Mouse (Mus musculus): Measurements from ENCODE around the gene Trap1. TPM values are rescaled to one million over a fixed set of nuclear protein-coding genes. Genes with fewer than 3 reads are reported as not detected.

The Trap1 gene
- polyA plus RNA-seq, 1 experiment from 2014 or later = 54.4 TPM

DNA sequence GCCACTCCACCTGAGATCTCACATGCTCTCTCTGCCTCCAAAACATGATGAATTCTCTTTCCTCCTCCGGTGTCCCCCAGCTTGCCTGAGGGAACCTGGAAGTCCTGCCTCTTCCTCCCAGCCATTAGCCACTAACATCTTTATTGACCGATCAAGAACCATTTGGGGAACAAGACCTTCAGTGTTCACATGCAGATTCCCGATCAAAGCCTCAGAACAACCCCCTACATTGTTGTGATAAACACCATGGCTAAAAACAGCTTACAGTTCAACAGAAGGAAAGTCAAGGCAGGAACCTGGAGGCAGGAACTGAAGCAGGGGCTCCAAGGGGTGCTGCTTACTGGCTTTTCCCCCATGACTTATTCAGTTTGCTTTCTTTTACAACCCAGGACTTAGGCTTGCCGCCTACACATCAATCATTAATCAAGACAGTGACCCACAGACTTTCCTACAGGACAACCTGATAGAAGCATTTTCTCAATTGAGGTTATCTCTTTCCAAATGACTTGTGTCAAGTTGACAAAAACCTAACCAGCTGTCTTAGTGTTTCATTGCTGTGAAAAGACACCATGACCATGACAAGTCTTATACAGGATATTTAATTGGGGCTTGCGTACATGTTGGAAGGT, 63.5 kb downstream of the Trap1 start:
- H3K4me2 ChIP-seq (ENCODE audit: low read length) = no peak overlapping the region
- no peak overlapping the region for H3K9ac ChIP-seq (ENCODE audit: low read depth, low read length)
- H3K4me3 ChIP-seq (ENCODE audit: low read length) = no peak overlapping the region
- H3K27ac ChIP-seq (ENCODE audit: low read depth, low read length) = no peak overlapping the region
- H3K27me3 ChIP-seq (replicated peaks; ENCODE audit: control insufficient read depth, insufficient read depth, low read length) = no peaks in the 10 kb centered on the region
- peaks cover 6% of the 10 kb centered on the region; the same call in 1 of the 2 replicates for H3K9me3 ChIP-seq (ENCODE audit: control insufficient read depth, low read length)
- no peak for ATAC-seq
- H3K36me3 ChIP-seq (ENCODE audit: control insufficient read depth, insufficient read depth, low read length) = no peaks in the 10 kb centered on the region
- WGBS = 79% methylated on average over 5 of the region's 5 CpGs
- H3K4me1 ChIP-seq (ENCODE audit: control insufficient read depth, insufficient read depth, low read depth, low read length) = no peaks in the 10 kb centered on the region

DNA sequence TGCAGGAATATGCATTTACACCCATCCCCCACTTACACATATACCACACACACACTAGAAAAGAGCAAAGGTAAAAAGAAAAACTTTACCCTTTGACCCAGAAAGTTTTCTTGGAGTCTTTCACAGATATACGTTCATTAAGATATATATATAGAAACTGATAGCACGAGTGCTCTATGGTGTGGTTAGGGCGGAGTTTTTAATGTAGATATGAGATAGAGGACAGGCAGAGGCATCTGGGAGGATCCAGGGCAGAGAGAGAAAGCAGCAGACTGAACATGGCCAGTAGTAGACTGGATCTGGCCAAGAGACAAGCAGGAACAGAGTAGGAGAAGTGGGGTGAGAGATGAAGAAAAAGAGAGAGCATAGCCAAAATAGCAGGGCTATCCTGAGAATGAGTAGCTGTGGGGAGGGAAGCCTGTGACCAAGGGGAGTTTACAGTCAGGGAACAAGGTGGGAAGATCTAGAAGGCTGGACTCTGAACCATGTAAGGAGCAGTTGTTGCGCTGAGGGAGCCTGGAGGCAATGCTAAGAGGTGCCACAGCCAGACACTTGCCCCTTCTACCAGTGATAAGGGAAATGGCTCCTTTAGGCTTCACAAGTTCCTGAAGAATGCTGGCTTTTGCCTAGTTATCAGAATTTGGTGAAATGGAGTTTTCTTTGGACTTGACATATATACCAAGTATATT, 64.6 kb downstream of the Trap1 start:
- no peaks in the 10 kb centered on the region for H3K27me3 ChIP-seq (replicated peaks; ENCODE audit: control insufficient read depth, insufficient read depth, low read length)
- no peak for ATAC-seq
- H3K4me3 ChIP-seq (ENCODE audit: low read length) = no peak overlapping the region
- no peak overlapping the region for H3K27ac ChIP-seq (ENCODE audit: low read depth, low read length)
- H3K36me3 ChIP-seq (ENCODE audit: control insufficient read depth, insufficient read depth, low read length) = no peaks in the 10 kb centered on the region
- H3K4me1 ChIP-seq (ENCODE audit: control insufficient read depth, insufficient read depth, low read depth, low read length) = no peaks in the 10 kb centered on the region
- WGBS = 73% methylated on average over 4 of the region's 4 CpGs
- H3K9ac ChIP-seq (ENCODE audit: low read depth, low read length) = no peak overlapping the region
- H3K9me3 ChIP-seq (ENCODE audit: control insufficient read depth, low read length) = peaks cover 6% of the 10 kb centered on the region; the same call in 1 of the 2 replicates
- H3K4me2 ChIP-seq (ENCODE audit: low read length) = no peak overlapping the region

DNA sequence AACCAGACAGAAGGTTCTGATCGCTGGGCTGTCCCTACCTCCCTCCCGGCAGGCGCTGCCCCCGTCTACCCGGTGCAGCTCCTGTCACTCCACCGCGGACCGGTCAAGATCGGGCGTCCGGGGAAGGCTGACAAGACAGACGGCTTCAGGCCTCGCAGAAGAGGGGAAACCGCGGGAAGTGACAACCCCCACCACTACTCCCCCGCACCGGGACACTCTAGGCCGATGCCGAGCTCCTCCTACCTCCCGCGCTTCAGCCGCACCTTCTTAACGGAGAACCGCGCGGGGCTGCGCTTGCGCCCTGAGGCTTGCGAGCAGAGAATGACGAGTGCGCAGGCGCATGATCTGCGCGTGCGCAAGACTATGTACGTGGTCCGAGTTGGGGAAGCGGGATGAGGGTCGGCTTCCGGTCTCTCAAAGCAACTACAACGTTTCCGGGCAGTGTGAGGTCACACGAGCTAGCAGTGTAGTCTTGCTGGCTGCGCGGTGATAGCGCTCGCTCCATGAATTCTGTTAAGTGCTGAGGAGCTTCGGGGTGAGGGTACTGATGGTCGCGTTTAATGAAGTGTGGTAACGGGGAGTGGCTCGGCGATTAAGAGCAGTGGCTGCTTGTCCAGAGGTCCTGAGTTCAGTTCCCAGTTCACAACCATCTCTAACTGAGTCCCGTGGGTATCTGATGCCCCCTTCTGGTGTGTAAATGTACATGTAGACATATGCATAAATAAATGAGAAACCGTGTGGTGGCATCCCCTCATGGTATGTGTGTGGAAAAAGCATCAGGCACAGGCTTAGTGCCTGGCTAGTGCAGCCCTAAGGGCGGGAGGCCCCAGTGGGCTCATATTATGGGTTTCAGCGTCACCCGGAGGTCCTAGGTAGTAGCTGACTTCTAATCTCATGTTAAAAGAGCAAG, 73.9 kb downstream of the Trap1 start, which contains the start of gene Slx4:
Gene Slx4 (minus strand): TSS at position 282 of the 910 bp plus-strand sequence.
- peak within 1 kb of the TSS; percentile 77 for H3K4me3 ChIP-seq (ENCODE audit: low read length)
- peak within 1 kb of the TSS; percentile 90 for H3K27ac ChIP-seq (ENCODE audit: low read depth, low read length)
- peak within 1 kb of the TSS; percentile 89 for H3K9ac ChIP-seq (ENCODE audit: low read depth, low read length)
- no peaks in the 10 kb centered on the region for H3K9me3 ChIP-seq (ENCODE audit: control insufficient read depth, low read length)
- H3K4me1 ChIP-seq (ENCODE audit: control insufficient read depth, insufficient read depth, low read depth, low read length) = peaks cover 10% of the 10 kb centered on the region
- peaks cover 16% of the 10 kb centered on the region for H3K36me3 ChIP-seq (ENCODE audit: control insufficient read depth, insufficient read depth, low read length)
- peak within 1 kb of the TSS; percentile 67 for H3K4me2 ChIP-seq (ENCODE audit: low read length)
- H3K27me3 ChIP-seq (replicated peaks; ENCODE audit: control insufficient read depth, insufficient read depth, low read length) = no peaks in the 10 kb centered on the region
- WGBS = 1% methylated on average over 56 of the region's 58 CpGs
- ATAC-seq = peak; percentile 98

Small RNAs within 50 kb of the gene (microRNA-seq; reads per million reads assigned to microRNA genes)
- not detected for gene Gm23413

Other genes with a start within 250 kb of the Trap1 start
- gene Olfr15, start 246.9 kb downstream of the Trap1 start, polyA plus RNA-seq (2015; fragmentation: Nextera tagmentation; extraction: Ambion mirVana) = not detected in 2 replicates
- gene Zfp174, start 230.6 kb downstream of the Trap1 start, polyA plus RNA-seq (2015; fragmentation: Nextera tagmentation; extraction: Ambion mirVana) = 2.5 and 3.3 TPM in 2 replicates
- gene Naa60, start 205.5 kb downstream of the Trap1 start, polyA plus RNA-seq (2015; fragmentation: Nextera tagmentation; extraction: Ambion mirVana) = 105 and 107 TPM in 2 replicates
- gene Zfp597, start 193.3 kb downstream of the Trap1 start, polyA plus RNA-seq (2015; fragmentation: Nextera tagmentation; extraction: Ambion mirVana) = 12.7 and 15.6 TPM in 2 replicates
- gene Gm20695, start 193.2 kb downstream of the Trap1 start, polyA plus RNA-seq (2015; fragmentation: Nextera tagmentation; extraction: Ambion mirVana) = 0.51 and 1.5 TPM in 2 replicates
- 15.7 and 16.2 TPM in 2 replicates for gene 1700037C18Rik, start 169.1 kb downstream of the Trap1 start, polyA plus RNA-seq (2015; fragmentation: Nextera tagmentation; extraction: Ambion mirVana)
- 37.0 and 42.3 TPM in 2 replicates for gene Cluap1, start 169.0 kb downstream of the Trap1 start, polyA plus RNA-seq (2015; fragmentation: Nextera tagmentation; extraction: Ambion mirVana)
- gene Nlrc3, start 101.2 kb downstream of the Trap1 start, polyA plus RNA-seq (2015; fragmentation: Nextera tagmentation; extraction: Ambion mirVana) = 0.70 and 1.1 TPM in 2 replicates
- 23.2 and 31.7 TPM in 2 replicates for gene Slx4, start 74.1 kb downstream of the Trap1 start, polyA plus RNA-seq (2015; fragmentation: Nextera tagmentation; extraction: Ambion mirVana)
- 4.0 and 7.5 TPM in 2 replicates for gene Dnase1, start 40.9 kb downstream of the Trap1 start, polyA plus RNA-seq (2015; fragmentation: Nextera tagmentation; extraction: Ambion mirVana)
- 30.7 and 32.1 TPM in 2 replicates for gene Crebbp, start 136.2 kb upstream of the Trap1 start, polyA plus RNA-seq (2015; fragmentation: Nextera tagmentation; extraction: Ambion mirVana)